Mouse (Mus musculus): ENCODE data around the gene Hnf1a.
"Not testable (repeated sequence)": the region's sequence is repeated elsewhere in the genome, so short reads cannot be mapped to it uniquely, and the experiment has no call there.

The Hnf1a gene

DNA sequence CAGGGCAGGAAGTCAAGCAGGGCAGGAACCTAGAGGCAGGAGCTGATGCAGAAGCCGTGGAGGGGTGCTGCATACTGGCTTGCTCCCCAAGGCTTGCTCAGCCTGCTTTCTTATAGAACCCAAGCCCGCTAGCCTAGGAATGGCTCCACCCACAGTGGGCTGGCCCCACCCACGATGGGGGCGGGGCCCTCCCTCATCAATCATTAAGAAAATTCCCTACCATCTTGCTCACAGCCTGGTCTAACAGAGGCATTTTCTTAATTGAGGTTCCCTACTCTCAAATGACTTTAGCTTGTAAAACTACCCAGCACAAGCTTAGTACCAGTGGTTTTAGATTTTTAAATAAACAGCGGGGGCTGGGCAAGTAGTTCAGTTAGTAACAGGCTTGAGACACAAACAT, 39.3 kb downstream of the Hnf1a start:
- Histone ChIP-seq H3K9me3 (ENCODE audit: low read length) (no peaks in the 10 kb centered on the region), H3K36me3 (ENCODE audit: insufficient read depth, low read length) (no peaks in the 10 kb centered on the region), H3K4me1 (replicated peaks; ENCODE audit: low read depth, low read length) (peaks cover 33% of the 10 kb centered on the region), H3K4me3 (replicated peaks; ENCODE audit: low read length) (0 out of 2 replicates have a peak overlapping the region, but pooled peaks have one; percentile 7), H3K27me3 (ENCODE audit: insufficient read depth, low read length) (no peaks in the 10 kb centered on the region)
- TF ChIP-seq NANOG (IDR thresholded peaks at IDR 0.05; ENCODE audit: borderline replicate concordance, low read length): no peak
- TF ChIP-seq CTCF (conservative IDR thresholded peaks at IDR 0.05; ENCODE audit: low read length): no peak
- no peak for TF ChIP-seq POU5F1 (IDR thresholded peaks at IDR 0.05; ENCODE audit: borderline replicate concordance, low read length)

- no peaks in the 10 kb centered on the region for H3K27me3 ChIP-seq (ENCODE audit: insufficient read depth, low read length)
- H3K4me1 ChIP-seq (replicated peaks; ENCODE audit: low read depth, low read length): peaks cover 20% of the 10 kb centered on the region
- TF ChIP-seq POU5F1 (IDR thresholded peaks at IDR 0.05; ENCODE audit: borderline replicate concordance, low read length) (no peak), CTCF (conservative IDR thresholded peaks at IDR 0.05; ENCODE audit: low read length) (no peak), NANOG (IDR thresholded peaks at IDR 0.05; ENCODE audit: borderline replicate concordance, low read length) (no peak)
- no peaks in the 10 kb centered on the region for H3K36me3 ChIP-seq (ENCODE audit: insufficient read depth, low read length)
- no peaks in the 10 kb centered on the region for H3K9me3 ChIP-seq (ENCODE audit: low read length)
- no peak overlapping the region for H3K4me3 ChIP-seq (replicated peaks; ENCODE audit: low read length)
Measured at GRCm38 (mm10) chr5:114926753-114927152, 44.1 kb downstream of the Hnf1a start.

DNA sequence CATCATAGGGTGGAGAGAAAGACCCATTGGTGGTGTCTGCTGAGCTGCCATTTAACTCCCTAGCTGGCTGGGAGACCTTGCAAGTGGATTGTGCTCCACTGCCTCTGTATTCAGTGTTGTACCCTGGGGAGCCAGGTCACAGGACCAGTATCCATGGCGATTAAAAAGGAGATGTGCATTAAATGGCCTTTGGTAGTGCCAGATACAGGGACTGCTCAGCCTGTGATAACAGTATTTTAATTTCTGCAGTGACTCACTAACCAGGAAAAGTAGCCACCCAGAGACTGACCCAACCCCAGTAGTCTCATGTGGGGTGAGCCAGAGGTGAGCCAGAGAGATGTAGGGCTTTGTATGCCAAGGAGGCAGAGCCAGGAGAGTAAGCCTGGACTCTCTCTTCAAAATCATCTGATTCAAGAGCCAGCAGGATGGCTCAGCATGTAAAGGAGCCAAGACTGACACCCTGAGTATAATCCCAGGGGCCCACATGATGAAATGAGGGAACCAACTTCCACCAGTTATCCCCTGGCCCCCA, 44.7 kb downstream of the Hnf1a start:
- H3K9me3 ChIP-seq (ENCODE audit: low read length): no peaks in the 10 kb centered on the region
- H3K4me3 ChIP-seq (replicated peaks; ENCODE audit: low read length): no peak overlapping the region
- no peaks in the 10 kb centered on the region for H3K36me3 ChIP-seq (ENCODE audit: insufficient read depth, low read length)
- TF ChIP-seq NANOG (IDR thresholded peaks at IDR 0.05; ENCODE audit: borderline replicate concordance, low read length) (no peak), CTCF (conservative IDR thresholded peaks at IDR 0.05; ENCODE audit: low read length) (no peak), POU5F1 (IDR thresholded peaks at IDR 0.05; ENCODE audit: borderline replicate concordance, low read length) (no peak)
- H3K4me1 ChIP-seq (replicated peaks; ENCODE audit: low read depth, low read length): peaks cover 19% of the 10 kb centered on the region
- H3K27me3 ChIP-seq (ENCODE audit: insufficient read depth, low read length): no peaks in the 10 kb centered on the region

- peaks cover 24% of the 10 kb centered on the region for H3K4me1 ChIP-seq (replicated peaks; ENCODE audit: low read depth, low read length)
- H3K36me3 ChIP-seq (ENCODE audit: insufficient read depth, low read length): no peaks in the 10 kb centered on the region
- TF ChIP-seq POU5F1 (IDR thresholded peaks at IDR 0.05; ENCODE audit: borderline replicate concordance, low read length) (no peak), CTCF (conservative IDR thresholded peaks at IDR 0.05; ENCODE audit: low read length) (no peak), NANOG (IDR thresholded peaks at IDR 0.05; ENCODE audit: borderline replicate concordance, low read length) (no peak)
- H3K27me3 ChIP-seq (ENCODE audit: insufficient read depth, low read length): no peaks in the 10 kb centered on the region
- H3K4me3 ChIP-seq (replicated peaks; ENCODE audit: low read length): peak within 1 kb of the TSS; percentile 62
- H3K9me3 ChIP-seq (ENCODE audit: low read length): no peaks in the 10 kb centered on the region
Measured at GRCm38 (mm10) chr5:114922998-114923473, 47.9 kb downstream of the Hnf1a start, which contains the start of gene Oasl1. TSS of gene Oasl1 (plus strand) at chr5:114923240.

GRCm38 (mm10) chr5:114922366-114922731, 48.5 kb downstream of the Hnf1a start:
- Histone ChIP-seq H3K36me3 (ENCODE audit: insufficient read depth, low read length) (no peaks in the 10 kb centered on the region), H3K27me3 (ENCODE audit: insufficient read depth, low read length) (no peaks in the 10 kb centered on the region), H3K4me1 (replicated peaks; ENCODE audit: low read depth, low read length) (peaks cover 24% of the 10 kb centered on the region), H3K9me3 (ENCODE audit: low read length) (no peaks in the 10 kb centered on the region), H3K4me3 (replicated peaks; ENCODE audit: low read length) (no peak overlapping the region)
- TF ChIP-seq POU5F1 (IDR thresholded peaks at IDR 0.05; ENCODE audit: borderline replicate concordance, low read length) (no peak), NANOG (IDR thresholded peaks at IDR 0.05; ENCODE audit: borderline replicate concordance, low read length) (no peak), CTCF (conservative IDR thresholded peaks at IDR 0.05; ENCODE audit: low read length) (no peak)

- no peak for TF ChIP-seq CTCF (conservative IDR thresholded peaks at IDR 0.05; ENCODE audit: low read length)
- TF ChIP-seq POU5F1 (IDR thresholded peaks at IDR 0.05; ENCODE audit: borderline replicate concordance, low read length): no peak
- TF ChIP-seq NANOG (IDR thresholded peaks at IDR 0.05; ENCODE audit: borderline replicate concordance, low read length): no peak
- no peaks in the 10 kb centered on the region for H3K27me3 ChIP-seq (ENCODE audit: insufficient read depth, low read length)
- H3K36me3 ChIP-seq (ENCODE audit: insufficient read depth, low read length): no peaks in the 10 kb centered on the region
- H3K4me3 ChIP-seq (replicated peaks; ENCODE audit: low read length): peak overlapping the region; percentile 26; the same call in 1 of the 2 replicates
- no peaks in the 10 kb centered on the region for H3K9me3 ChIP-seq (ENCODE audit: low read length)
- peaks cover 24% of the 10 kb centered on the region for H3K4me1 ChIP-seq (replicated peaks; ENCODE audit: low read depth, low read length)
Measured at GRCm38 (mm10) chr5:114921551-114922365, 49.1 kb downstream of the Hnf1a start.

GRCm38 (mm10) chr5:114917357-114917756, 53.5 kb downstream of the Hnf1a start:
- not testable (repeated sequence) for H3K4me3 ChIP-seq (replicated peaks; ENCODE audit: low read length); H3K36me3 ChIP-seq (ENCODE audit: insufficient read depth, low read length); H3K27me3 ChIP-seq (ENCODE audit: insufficient read depth, low read length); H3K9me3 ChIP-seq (ENCODE audit: low read length)
- peaks cover 49% of the 10 kb centered on the region for H3K4me1 ChIP-seq (replicated peaks; ENCODE audit: low read depth, low read length)

DNA sequence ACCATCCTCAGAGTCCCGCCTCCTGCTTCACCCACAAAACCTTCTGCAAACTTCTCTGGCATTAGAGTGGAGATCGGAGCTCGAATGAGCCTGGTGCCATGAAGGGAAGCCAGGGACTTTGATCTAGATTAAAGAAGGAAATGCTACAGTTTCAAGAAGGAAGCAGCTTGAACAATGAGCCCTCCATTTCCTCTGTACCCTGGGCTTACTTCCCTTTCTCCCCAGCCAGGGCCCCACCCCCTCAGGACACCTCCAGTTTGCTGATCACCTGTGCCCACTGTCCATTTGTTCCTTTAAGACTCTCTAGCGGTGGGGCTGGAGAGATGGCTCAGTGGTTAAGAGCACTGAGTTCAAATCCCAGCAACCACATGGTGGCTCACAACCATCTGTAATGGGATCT, 54.1 kb downstream of the Hnf1a start:
- no peaks in the 10 kb centered on the region for H3K9me3 ChIP-seq (ENCODE audit: low read length)
- TF ChIP-seq CTCF (conservative IDR thresholded peaks at IDR 0.05; ENCODE audit: low read length) (no peak), NANOG (IDR thresholded peaks at IDR 0.05; ENCODE audit: borderline replicate concordance, low read length) (no peak), POU5F1 (IDR thresholded peaks at IDR 0.05; ENCODE audit: borderline replicate concordance, low read length) (no peak)
- no peak overlapping the region for H3K4me3 ChIP-seq (replicated peaks; ENCODE audit: low read length)
- H3K36me3 ChIP-seq (ENCODE audit: insufficient read depth, low read length): no peaks in the 10 kb centered on the region
- no peaks in the 10 kb centered on the region for H3K27me3 ChIP-seq (ENCODE audit: insufficient read depth, low read length)
- peaks cover 44% of the 10 kb centered on the region for H3K4me1 ChIP-seq (replicated peaks; ENCODE audit: low read depth, low read length)

Measured in E14TG2a.4 (cell line).